Mouse (Mus musculus) thymus, adult 2 months (tissue): ENCODE measurements around the gene Syp.

Source experiments
- CTCF ChIP-seq: fragments of 200-500 bp; IDR thresholded peaks from 2 replicates; pipeline ENCODE4 v1.5.1; 2012; ENCODE audit warnings: mild to moderate bottlenecking, control low read depth, low read length, moderate library complexity, borderline replicate concordance; ENCODE audit not compliant: control insufficient read depth, poor library complexity, insufficient read depth; ENCODE audit errors: extremely low read depth
- POLR2A ChIP-seq: fragments of 200-500 bp; IDR thresholded peaks from 2 replicates; pipeline ENCODE4 v1.6.1; 2012; ENCODE audit warnings: mild to moderate bottlenecking, low read length, control low read depth, moderate library complexity; ENCODE audit not compliant: control insufficient read depth, poor library complexity, insufficient read depth; ENCODE audit errors: extremely low read depth

DNA sequence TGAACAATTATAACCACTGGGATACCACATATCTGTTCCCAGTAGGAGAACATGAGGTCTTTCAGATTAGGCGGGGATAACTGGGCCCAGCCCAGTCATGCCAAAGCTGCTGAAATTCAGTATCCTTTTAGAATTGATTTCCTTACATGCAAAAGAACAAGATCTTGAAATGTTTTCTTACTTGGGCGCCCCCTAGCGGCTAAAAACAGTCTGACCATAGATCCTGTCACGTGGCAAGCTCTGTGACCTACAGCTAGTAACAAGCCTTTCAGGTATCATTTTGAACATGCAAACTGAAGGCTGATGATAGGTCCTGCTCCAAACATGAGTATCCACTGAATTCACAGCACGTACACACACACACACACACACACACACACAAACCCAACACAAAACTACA lies 7.1 kb downstream of the Syp start:
- no peak for TF ChIP-seq CTCF
- TF ChIP-seq POLR2A: no peak
